In genomic region chr17:30378221-30379010, GRCm38 (mm10) we compare ENCODE assay signal across 15 mouse cellular contexts.
DNase-seq lines count a peak whose midpoint lies in the region; ATAC-seq lines count a peak whose summit lies in the region.
"Had no signal": no experiment of that assay in that cellular context is flagged by ENCODE, and none has a peak within 500 bp of the region (broad histone marks: within the 10 kb centered on the region; RNA-seq: fewer than 3 reads in every experiment).

No protein-coding gene starts in this region.

- H3K4me2 ChIP-seq in forebrain, embryonic 16.5 days (ENCODE audit: low read length) = peak overlapping the region; percentile 7; the same call in 1 of the 2 replicates
- H3K4me2 ChIP-seq in midbrain, embryonic 11.5 days = no peak overlapping the region
- H3K4me2 ChIP-seq: liver, embryonic 13.5 days had no signal

- no peak overlapping the region for H3K9ac ChIP-seq in forebrain, embryonic 16.5 days (replicated peaks; ENCODE audit: low read depth, low read length)
- no peak overlapping the region for H3K9ac ChIP-seq in midbrain, embryonic 11.5 days (ENCODE audit: low read length)
- H3K9ac ChIP-seq: liver, embryonic 13.5 days had no signal

- peak; percentile 28 for DNase-seq in Muller cell, postnatal 12 days (ENCODE audit: inconsistent ontology term)
- DNase-seq in brain, adult 2 months (ENCODE audit: low read depth, low spot score) = peak; percentile 48
- peak; percentile 91 for DNase-seq in midbrain, embryonic 11.5 days (ENCODE audit: low spot score, missing footprints)
- DNase-seq in heart, adult 8-10 months (ENCODE audit: low spot score) = no peak
- no peak for DNase-seq in kidney, postnatal 4 days
- DNase-seq in adrenal gland, postnatal 36 days = no peak
- no peak for DNase-seq in spleen, postnatal 14 days (ENCODE audit: low spot score in 2 of 2)
- DNase-seq: cerebellum, postnatal 14 days; gastrocnemius, postnatal 14 days; liver, embryonic 13.5 days; lung, postnatal 4 days; right cerebral cortex, adult 18-20 months had no signal

- 3% methylated on average over 5 of the region's 5 CpGs for WGBS in forebrain, embryonic 16.5 days
- 11% methylated on average over 5 of the region's 5 CpGs for WGBS in midbrain, embryonic 11.5 days

- no peaks in the 10 kb centered on the region for H3K27me3 ChIP-seq in forebrain, embryonic 16.5 days (replicated peaks; ENCODE audit: control insufficient read depth, insufficient read depth, low read length)
- no peaks in the 10 kb centered on the region; the same call in 1 of the 2 replicates for H3K27me3 ChIP-seq in midbrain, embryonic 11.5 days (ENCODE audit: control insufficient read depth, insufficient read depth, low read length)
- H3K27me3 ChIP-seq: CH12.LX; liver, embryonic 13.5 days had no signal

- peak overlapping the region; percentile 24; the same call in 1 of the 2 replicates for H3K27ac ChIP-seq in forebrain, embryonic 16.5 days (ENCODE audit: low read length)
- H3K27ac ChIP-seq in midbrain, embryonic 11.5 days (ENCODE audit: low read depth, low read length) = peak overlapping the region; percentile 60
- H3K27ac ChIP-seq: liver, embryonic 13.5 days had no signal

- H3K4me1 ChIP-seq in forebrain, embryonic 16.5 days (replicated peaks; ENCODE audit: control insufficient read depth, insufficient read depth, low read length) = peaks cover 21% of the 10 kb centered on the region
- peaks cover 13% of the 10 kb centered on the region for H3K4me1 ChIP-seq in midbrain, embryonic 11.5 days (ENCODE audit: control insufficient read depth, insufficient read depth, low read length)
- H3K4me1 ChIP-seq: liver, embryonic 13.5 days had no signal

- no peaks in the 10 kb centered on the region for H3K9me3 ChIP-seq in forebrain, embryonic 16.5 days (ENCODE audit: control insufficient read depth, low read length)
- no peaks in the 10 kb centered on the region for H3K9me3 ChIP-seq in midbrain, embryonic 11.5 days (ENCODE audit: control insufficient read depth, low read length)
- H3K9me3 ChIP-seq: liver, embryonic 13.5 days had no signal

- no peaks in the 10 kb centered on the region for H3K36me3 ChIP-seq in forebrain, embryonic 16.5 days (ENCODE audit: control insufficient read depth, insufficient read depth)
- H3K36me3 ChIP-seq in midbrain, embryonic 11.5 days (ENCODE audit: control insufficient read depth, insufficient read depth, low read length) = no peaks in the 10 kb centered on the region
- H3K36me3 ChIP-seq: liver, embryonic 13.5 days had no signal

- ATAC-seq in forebrain, embryonic 16.5 days = peak; percentile 33; the same call in 1 of the 2 replicates
- ATAC-seq in midbrain, embryonic 11.5 days (ENCODE audit: low FRiP score) = peak; percentile 85
- ATAC-seq: intestine, postnatal 0 days had no signal

- H3K4me3 ChIP-seq in forebrain, embryonic 16.5 days (replicated peaks; ENCODE audit: low read length) = no peak overlapping the region
- H3K4me3 ChIP-seq in midbrain, embryonic 11.5 days (ENCODE audit: low read depth, low read length) = no peak overlapping the region
- H3K4me3 ChIP-seq: liver, embryonic 13.5 days had no signal

Comparison
In these comparisons a context has a peak if more than half of its experiments do, and no peak if none do; other contexts are left out.
1. DNase-seq: peak in Muller cell, postnatal 12 days (single experiment), brain, adult 2 months (single experiment) and midbrain, embryonic 11.5 days (single experiment); none in heart, adult 8-10 months (single experiment), kidney, postnatal 4 days (0 of 2), adrenal gland, postnatal 36 days (0 of 2) and spleen, postnatal 14 days (0 of 2).